Mouse (Mus musculus) left cerebral cortex, postnatal 25 days (tissue): Measurements from ENCODE around the gene Mag. TPM values are rescaled to one million over a fixed set of nuclear protein-coding genes. Genes with fewer than 3 reads are reported as not detected.
A peak's percentile ranks its signal among the peaks of the same experiment; 100 is the strongest.

Experiments used
- DNase-seq, 2 experiments: peaks; one replicate each; pipeline ENCODE4 v3.0.0; 2022; ENCODE audit warnings: low spot score in 2 of 2, mixed read lengths in 1 of 2
- intact Hi-C: fragments of 180-260 bp; cut with DNase I; formaldehyde crosslinking; loops from one replicate; pipeline ENCODE4 v1.15.1; 2025
- total RNA-seq, 2 experiments: library from RNA; stranded (reverse); gene quantifications; 2 replicates each; pipeline ENCODE4 v1.2.3; 2021

Gene Mag
- total RNA-seq, 2 experiments from 2014 or later = 152 to 176 TPM

DNA sequence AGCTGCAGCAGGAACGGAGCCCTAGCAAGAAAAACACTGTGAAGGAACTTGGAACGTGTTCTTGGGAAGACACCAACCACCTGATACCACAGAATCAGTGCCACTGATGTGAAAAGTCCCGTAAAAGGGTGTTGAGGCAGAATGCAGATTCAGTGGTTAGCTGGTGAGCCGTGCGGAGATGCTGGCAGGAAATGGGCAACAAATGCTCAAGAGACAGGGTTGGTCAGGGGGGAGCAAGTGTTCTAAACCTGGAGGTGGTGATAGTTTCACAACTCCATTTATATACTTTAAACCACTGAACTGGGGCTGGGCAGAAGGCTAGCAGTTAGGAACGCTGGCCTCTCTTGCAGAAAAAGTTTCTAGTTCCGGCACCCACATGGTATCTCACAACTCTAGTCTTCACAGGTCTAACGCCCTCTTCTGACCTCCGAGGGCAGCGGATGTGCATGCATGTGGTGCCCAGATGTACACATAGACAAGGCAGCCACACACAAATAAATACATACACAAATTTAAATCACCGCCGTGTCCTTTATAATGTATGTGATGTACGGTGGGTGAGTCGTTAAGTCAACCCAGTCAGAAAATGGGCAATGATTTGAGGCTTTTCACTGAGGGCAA lies 27.0 kb downstream of the Mag start:
- intact Hi-C loops = no loop called here
- DNase-seq = peak in 1 of 2 experiments; percentile 20

DNA sequence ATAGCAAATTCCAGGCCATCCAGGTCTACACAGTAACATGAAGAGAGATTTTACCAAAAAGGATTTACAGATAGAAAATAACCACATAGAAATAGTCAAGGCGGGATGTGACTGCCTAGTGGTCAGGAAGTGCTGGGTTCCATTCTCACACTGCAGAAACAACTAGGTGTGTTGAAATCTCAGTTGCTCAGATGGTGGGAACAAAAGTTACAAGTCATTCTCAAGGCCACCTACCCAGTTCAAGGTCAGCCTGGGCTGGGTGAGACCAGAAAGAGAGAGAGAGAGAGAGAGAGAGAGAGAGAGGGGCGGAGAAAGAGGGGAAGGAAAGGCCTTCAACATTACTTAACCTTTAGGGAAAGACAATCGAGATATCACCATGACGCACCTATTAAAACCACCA lies 27.8 kb downstream of the Mag start:
- intact Hi-C loops = no loop called here
- DNase-seq = no peak

DNA sequence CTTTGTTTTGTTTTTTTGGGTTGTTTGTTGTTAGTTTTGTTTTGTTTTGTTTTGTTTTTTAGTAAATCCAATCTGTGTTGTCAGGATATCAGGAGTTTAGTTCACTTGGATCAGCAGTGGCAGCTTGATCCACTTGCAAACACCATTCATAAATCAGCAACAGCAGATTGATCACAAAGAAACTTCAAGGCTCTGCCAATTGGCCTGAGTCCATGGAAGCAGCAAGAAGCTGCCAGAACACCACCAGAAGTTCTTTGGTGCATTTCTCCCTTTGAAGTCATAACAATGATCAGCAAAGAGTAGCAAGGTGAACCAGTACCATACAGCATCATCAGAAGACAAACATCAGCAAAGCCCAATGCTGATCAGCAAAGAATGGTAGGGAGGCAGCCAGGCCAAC lies 30.6 kb downstream of the Mag start:
- intact Hi-C loops = no loop called here
- no peak for DNase-seq

DNA sequence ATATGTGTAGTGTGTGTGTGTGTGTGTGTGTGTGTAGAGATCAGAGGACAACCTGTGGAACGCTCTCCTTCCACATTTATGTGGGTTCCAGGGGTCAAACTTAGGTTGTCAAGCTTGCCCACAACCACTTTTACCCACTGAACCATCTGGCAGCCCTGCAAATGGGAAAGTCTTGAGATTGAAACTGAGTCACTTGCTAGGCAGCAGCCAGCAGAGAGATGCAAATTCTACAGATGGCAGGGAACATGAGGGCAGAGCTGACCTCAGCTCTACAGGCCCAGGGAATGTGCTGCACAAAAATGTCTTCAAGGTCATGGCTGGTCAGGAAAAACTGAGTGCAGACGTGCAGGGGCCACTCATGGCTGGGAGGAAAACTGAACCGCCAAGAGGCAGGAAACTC lies 33.3 kb downstream of the Mag start:
- intact Hi-C loops = no loop called here
- no peak for DNase-seq

DNA sequence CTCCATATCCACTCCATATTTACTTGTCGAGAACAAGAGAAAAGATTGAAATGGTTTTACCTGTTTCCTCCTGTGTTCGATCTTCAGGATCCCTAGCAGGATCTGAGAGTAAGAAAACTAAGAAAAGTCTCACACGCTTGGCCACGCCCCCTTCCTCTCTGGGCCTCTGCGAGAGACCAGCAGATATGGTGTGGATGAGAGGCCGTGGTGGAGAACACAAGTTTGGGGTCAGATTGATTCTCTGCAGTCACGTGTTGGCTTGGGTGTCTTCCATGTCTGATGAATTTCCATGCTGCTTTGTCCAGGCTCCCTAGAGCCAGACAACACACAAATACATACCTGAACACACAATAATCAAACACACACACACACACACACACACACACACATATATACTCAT lies 34.5 kb downstream of the Mag start, which contains the start of gene Cd22:
Gene Cd22, minus strand, starts transcription at position 167 of the 400 bp plus-strand sequence.
- intact Hi-C loops = no loop called here
- no peak for DNase-seq

DNA sequence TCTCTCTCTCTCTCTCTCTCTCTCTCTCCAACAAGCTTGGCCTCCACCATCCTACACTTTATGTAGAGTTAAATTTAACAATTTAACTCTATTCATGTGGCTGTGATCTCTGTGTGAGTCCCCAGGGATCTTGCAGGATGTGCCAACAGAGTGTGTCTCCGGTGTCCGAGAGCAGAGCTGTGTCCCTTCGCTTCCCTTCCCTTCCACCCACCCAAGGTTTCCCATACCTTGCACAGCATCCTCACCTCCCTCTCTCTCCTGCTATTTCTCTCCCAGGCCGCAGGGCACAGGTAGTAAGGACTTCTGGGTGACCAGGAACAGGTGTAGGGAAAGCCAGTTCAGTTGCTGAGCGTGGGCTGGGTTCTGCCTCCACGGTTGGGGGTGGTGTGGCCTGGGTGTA lies 35.7 kb downstream of the Mag start:
- intact Hi-C loops = no loop called here
- DNase-seq = no peak

DNA sequence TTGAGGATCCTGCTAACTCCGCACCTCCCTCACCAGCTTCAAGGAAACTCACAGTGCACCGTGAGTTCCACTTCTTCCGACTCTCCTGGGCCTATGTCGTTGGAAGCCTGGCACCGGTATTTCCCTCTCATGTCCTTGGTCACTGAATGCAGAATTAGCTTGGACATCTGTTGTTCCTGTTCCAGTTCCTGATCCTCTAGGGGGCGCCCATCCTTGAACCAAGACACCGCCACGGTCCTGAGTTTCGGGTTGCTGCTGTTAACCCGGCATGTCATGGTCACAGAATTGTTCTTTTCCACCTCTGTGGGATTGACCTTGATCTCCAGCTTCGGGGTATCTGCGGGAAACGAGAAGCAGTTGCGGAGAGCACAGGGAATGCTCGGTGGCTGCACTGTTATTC lies 41.6 kb downstream of the Mag start:
- intact Hi-C loops = loop anchor here (5.0 kb wide), 1 partner anchor 79 kb away; no protein-coding TSS in a partner anchor
- peak; percentile 55 to 65 for DNase-seq

DNA sequence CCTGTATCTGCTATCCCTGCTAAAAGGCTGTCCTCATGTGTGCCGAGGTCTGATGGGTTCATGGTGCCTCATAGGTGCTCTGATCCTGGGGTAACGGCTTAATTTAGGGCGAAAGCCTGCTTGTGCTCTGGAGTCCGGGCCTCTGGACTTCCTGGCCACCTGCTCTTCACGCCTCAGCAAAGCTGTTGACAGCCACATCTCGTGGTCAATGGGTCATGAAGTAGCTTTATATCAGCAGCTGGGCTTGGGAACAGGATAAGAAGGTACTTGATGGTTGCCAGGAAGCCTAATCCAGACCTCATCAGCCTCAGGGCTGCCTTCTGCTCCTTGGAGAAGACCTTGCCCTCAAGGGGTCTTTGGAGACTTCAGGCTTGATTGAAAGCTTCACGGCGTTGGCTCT lies 51.3 kb downstream of the Mag start:
- intact Hi-C loops = loop anchor here (5.0 kb wide), 1 partner anchor 181 kb away; no protein-coding TSS in a partner anchor

DNA sequence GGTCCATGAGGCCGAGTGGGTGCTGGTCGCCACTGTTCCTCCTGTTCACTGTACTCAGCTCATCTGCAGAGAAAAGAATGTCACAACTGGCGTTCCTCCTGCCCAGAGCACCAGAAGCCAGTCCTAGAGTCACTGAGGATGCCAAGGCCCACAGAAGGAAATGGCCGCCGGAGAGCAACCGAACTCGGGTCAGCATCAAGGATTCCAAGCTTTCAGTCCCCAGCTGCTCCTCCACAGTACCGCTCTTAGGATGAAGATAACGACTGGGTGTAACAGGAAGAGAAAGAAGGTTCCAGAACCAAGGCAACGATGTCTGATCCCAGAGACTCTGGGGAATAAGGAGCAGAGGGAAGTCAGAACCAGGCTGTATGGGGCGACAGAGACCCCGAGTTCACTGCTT lies 53.2 kb downstream of the Mag start, which contains the start of gene Ffar1:
Gene Ffar1, minus strand, starts transcription at position 101 of the 400 bp plus-strand sequence.
- DNase-seq = no peak

More for the DNA sequence above, 51.3 kb downstream of the Mag start:
- no peak for DNase-seq

DNA sequence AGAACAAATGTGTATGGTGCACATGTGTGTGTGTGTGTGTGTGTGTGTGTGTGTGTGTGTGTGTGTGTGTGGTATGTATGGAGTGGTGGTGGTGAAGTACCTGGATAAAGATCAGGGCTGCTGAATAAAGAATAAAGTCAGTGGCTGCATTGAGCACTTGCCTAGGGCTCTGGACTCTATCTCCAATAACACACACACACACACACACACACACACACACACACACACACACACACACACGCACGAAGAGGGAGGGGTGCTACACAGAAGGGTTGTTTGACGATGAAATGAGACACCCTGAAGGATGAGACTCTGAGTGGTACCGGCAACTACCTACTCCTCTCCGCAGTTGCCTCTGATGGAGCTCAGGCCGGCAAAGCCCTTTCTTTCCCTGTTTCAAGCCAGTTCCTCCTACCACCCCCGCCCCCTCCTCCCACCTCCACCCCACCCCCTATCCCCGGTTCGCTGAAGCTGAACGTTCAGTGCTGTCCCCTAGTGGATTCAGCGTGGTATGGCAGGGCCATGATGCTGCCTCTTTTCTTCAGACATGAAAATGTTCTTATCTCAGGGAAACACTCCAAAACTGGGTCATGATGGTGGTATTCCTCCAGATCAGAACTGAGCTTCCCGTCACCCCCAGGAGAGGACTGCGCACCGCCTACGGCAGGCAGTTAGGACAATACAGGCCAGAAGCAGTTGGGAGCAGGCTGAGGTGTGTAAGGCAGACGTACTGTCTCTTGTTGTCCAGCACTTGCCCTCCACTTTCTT lies 54.9 kb downstream of the Mag start:
- intact Hi-C loops = loop anchor here (2.0 to 5.0 kb wide), 6 partner anchors 53 to 273 kb away; partner anchors contain the start of genes Dmkn, Kmt2b and Tmem147
- peak; percentile 58 for DNase-seq

More for the DNA sequence above, 53.2 kb downstream of the Mag start, which contains the start of gene Ffar1:
- intact Hi-C loops = loop anchor here (5.0 kb wide), 1 partner anchor 179 kb away; no protein-coding TSS in a partner anchor

DNA sequence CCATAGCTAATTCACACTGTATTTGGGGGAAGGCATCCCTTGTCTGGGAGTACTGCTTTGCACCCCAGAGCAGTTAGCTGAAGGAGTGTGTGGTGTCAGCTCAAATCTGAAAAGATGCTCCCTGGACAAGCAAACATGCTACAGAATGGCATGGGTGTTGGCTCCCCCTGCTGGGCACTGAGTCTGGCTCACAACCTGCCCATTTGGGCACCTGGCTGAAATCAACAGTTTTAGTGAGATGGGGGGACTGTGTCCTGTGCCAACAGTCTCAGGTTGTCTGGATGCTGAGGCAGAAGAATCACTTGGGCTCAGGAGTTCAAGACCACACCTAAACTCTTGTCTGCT lies 55.4 kb downstream of the Mag start:
- intact Hi-C loops = loop anchor here (2.0 to 5.0 kb wide), 5 partner anchors 52 to 272 kb away; partner anchors contain the start of genes Dmkn, Kmt2b and Tmem147
- peak; percentile 76 to 85 for DNase-seq

DNA sequence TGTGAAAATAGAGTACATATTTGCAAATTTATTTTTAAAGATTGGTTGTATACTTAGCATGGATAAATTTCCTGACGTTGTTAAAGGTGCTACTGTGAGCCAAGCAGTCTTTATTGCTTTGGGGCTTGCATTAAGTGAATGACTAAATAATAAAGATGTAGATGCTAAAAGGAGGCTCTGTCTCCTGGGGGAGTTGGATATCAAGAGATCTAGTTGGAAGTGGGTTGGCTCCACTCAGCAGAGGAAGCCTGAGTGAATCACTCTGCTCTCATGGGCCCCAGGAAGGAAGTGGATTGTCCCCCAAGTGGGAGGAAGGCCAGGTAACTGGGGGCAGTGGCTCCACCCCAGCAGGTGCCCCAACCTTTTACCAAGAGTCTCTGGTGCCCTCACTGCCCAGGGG lies 56.9 kb downstream of the Mag start:
- DNase-seq = no peak
- intact Hi-C loops = loop anchor here (2.0 to 5.0 kb wide), 5 partner anchors 50 to 270 kb away; partner anchors contain the start of genes Dmkn, Kmt2b and Tmem147

DNA sequence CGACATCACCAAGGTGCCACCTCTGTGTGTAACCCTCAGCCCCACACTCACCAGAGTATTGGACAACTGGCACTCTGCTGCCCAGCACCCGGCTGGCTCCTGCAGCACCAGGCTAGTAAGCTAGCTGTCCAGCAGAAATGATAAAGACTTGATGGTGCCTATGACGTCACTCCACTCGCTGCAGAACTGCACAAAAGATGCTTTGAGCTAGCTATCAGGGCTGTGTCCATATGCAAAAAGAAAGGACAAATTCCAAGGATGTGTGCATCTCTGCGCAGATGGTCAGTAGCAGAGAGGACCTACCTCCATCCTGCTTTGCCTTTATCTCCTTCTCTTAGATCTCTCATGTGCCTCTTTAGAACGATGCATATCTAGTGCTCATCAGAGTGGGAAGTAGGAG lies 58.6 kb downstream of the Mag start, which contains the start of gene Ffar3:
Gene Ffar3, minus strand, starts transcription at position 101 of the 400 bp plus-strand sequence.
- intact Hi-C loops = loop anchor here (5.0 kb wide), 4 partner anchors 49 to 269 kb away; partner anchors contain the start of genes Dmkn and Kmt2b
- DNase-seq = no peak

DNA sequence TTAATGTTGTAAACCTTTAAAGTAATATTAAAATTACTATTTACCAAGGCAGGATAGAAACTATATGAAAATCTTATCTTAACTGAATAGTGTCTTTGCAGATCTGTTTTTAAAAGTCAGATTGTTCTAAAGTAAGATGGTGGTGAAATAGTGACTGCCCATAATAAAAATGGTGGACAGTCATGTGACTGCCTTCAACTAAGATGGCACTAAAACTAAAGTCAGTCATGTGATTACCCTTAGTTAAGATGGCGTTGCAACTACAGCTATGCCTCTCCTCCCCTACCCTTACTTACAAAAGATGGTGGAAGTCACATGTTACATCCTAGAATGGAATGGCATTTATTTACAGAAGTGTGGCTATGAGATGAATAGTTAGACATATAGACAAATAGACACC lies 63.3 kb downstream of the Mag start:
- intact Hi-C loops = no loop called here
- no peak for DNase-seq

Other genes starting within 250 kb of the Mag start
- gene Haus5, start 249.9 kb downstream of the Mag start, total RNA-seq = 1 to 10 TPM; 3.5 to 6.4 TPM
- not detected for gene Pmis2, start 243.3 kb downstream of the Mag start, total RNA-seq
- gene 2200002J24Rik, start 215.9 kb downstream of the Mag start, total RNA-seq = not detected
- 1 to 10 TPM in 1 of 2 experiments, under 1 TPM in 1; 0.60 to 1.2 TPM for gene Atp4a, start 202.7 kb downstream of the Mag start, total RNA-seq
- 100 to 1,000 TPM; 119 to 130 TPM for gene Tmem147, start 185.3 kb downstream of the Mag start, total RNA-seq
- not detected for gene Gapdhs, start 171.2 kb downstream of the Mag start, total RNA-seq
- 1 to 10 TPM; 5.7 to 7.0 TPM for gene Sbsn, start 163.4 kb downstream of the Mag start, total RNA-seq
- gene Dmkn, start 151.1 kb downstream of the Mag start, total RNA-seq = 1 to 10 TPM; 4.0 to 5.0 TPM
- not detected for gene Krtdap, start 127.0 kb downstream of the Mag start, total RNA-seq
- not detected for gene Ffar2, start 91.1 kb downstream of the Mag start, total RNA-seq
- not detected for gene Ffar3, start 58.7 kb downstream of the Mag start, total RNA-seq
- not detected for gene Ffar1, start 53.3 kb downstream of the Mag start, total RNA-seq
- not detected for gene Cd22, start 34.5 kb downstream of the Mag start, total RNA-seq
- gene Hamp2, start 9.8 kb upstream of the Mag start, total RNA-seq = not detected
- gene Hamp, start 29.2 kb upstream of the Mag start, total RNA-seq = not detected
- 100 to 1,000 TPM; 139 to 144 TPM for gene Usf2, start 41.9 kb upstream of the Mag start, total RNA-seq
- 1 to 10 TPM; 8.8 to 9.9 TPM for gene Lsr, start 58.6 kb upstream of the Mag start, total RNA-seq
- gene Fam187b, start 58.9 kb upstream of the Mag start, total RNA-seq = not detected
- 10 to 100 TPM; 22.6 to 27.8 TPM for gene Fxyd5, start 127.6 kb upstream of the Mag start, total RNA-seq
- 100 to 1,000 TPM; 185 to 232 TPM for gene Fxyd7, start 136.6 kb upstream of the Mag start, total RNA-seq
- gene Fxyd1, start 142.3 kb upstream of the Mag start, total RNA-seq = 10 to 100 TPM; 79.9 to 81.6 TPM
- 10 to 100 TPM; 24.2 to 24.9 TPM for gene Lgi4, start 144.5 kb upstream of the Mag start, total RNA-seq
- not detected for gene Fxyd3, start 161.8 kb upstream of the Mag start, total RNA-seq
- gene Hpn, start 200.4 kb upstream of the Mag start, total RNA-seq = 1 to 10 TPM; 3.0 to 4.2 TPM
- gene Scn1b, start 212.1 kb upstream of the Mag start, total RNA-seq = 100 to 1,000 TPM; 616 to 649 TPM
- gene Gramd1a, start 241.0 kb upstream of the Mag start, total RNA-seq = 100 to 1,000 TPM; 108 to 110 TPM